Mouse (Mus musculus) heart, postnatal 0 days (tissue): ENCODE measurements at regions not wholly inside any gene's neighbourhood (a gene's known extent, or its start where the extent isn't known, plus 50 kb on each side); places are given as distances from the start of the nearest gene placed in this dataset.

Source experiments
- ATAC-seq: fragments of 200-750 bp; cut with Nextera tagmentation; 2 replicates; pipeline ENCODE4 v1.8.0; 2017; ENCODE audit warnings: low read depth, moderate number of reproducible peaks, moderate library complexity; ENCODE audit not compliant: insufficient read depth
- DNase-seq: peaks from one replicate; pipeline ENCODE4 v3.0.0-alpha.2; 2016; ENCODE audit warnings: low spot score
- H3K27ac ChIP-seq: fragments of 300-500 bp; sonication (generic); 2 replicates; pipeline ENCODE4 v1.5.1; 2014; ENCODE audit warnings: low read depth, mild to moderate bottlenecking
- H3K27me3 ChIP-seq: fragments of 300-500 bp; sonication (generic); 2 replicates; pipeline ENCODE4 v1.6.1; 2014; ENCODE audit warnings: low read length, mixed read lengths; ENCODE audit not compliant: control insufficient read depth, insufficient read depth
- H3K36me3 ChIP-seq: fragments of 300-500 bp; sonication (generic); replicated peaks from 2 replicates; pipeline ENCODE4 v1.6.1; 2014; ENCODE audit warnings: low read length, mixed read lengths; ENCODE audit not compliant: control insufficient read depth, insufficient read depth
- H3K4me1 ChIP-seq: fragments of 300-500 bp; sonication (generic); 2 replicates; pipeline ENCODE4 v1.6.1; 2014; ENCODE audit warnings: antibody characterized with exemption; ENCODE audit not compliant: control insufficient read depth, insufficient read depth
- H3K4me2 ChIP-seq: fragments of 300-500 bp; sonication (generic); 2 replicates; pipeline ENCODE4 v1.6.1; 2014; ENCODE audit warnings: low read depth, mild to moderate bottlenecking, low read length, moderate library complexity
- H3K4me3 ChIP-seq: fragments of 300-500 bp; sonication (generic); 2 replicates; pipeline ENCODE4 v1.5.1; 2014; ENCODE audit warnings: low read depth, low read length
- H3K9ac ChIP-seq: fragments of 300-500 bp; sonication (generic); replicated peaks from 2 replicates; pipeline ENCODE4 v1.6.1; 2014; ENCODE audit warnings: low read depth, low read length, mixed read lengths
- H3K9me3 ChIP-seq: fragments of 300-500 bp; sonication (generic); replicated peaks from 2 replicates; pipeline ENCODE4 v1.6.1; 2016; ENCODE audit warnings: low read length; ENCODE audit not compliant: control insufficient read depth
- CTCF ChIP-seq: IDR thresholded peaks from 2 replicates; pipeline ENCODE4 v1.5.1; 2016; ENCODE audit warnings: antibody characterized with exemption, control low read depth, low read depth
- EP300 ChIP-seq: IDR thresholded peaks from 2 replicates; pipeline ENCODE4 v1.6.1; 2016; ENCODE audit warnings: antibody characterized with exemption, low read depth
- WGBS: fragments of 180-500 bp; shearing (Covaris S2); extraction: QIAGEN DNeasy Blood & Tissue Kit; methylation state at CpG from one replicate; pipeline ENCODE4 v1.1.7; 2014; 5-methylcytosine and 5-hydroxymethylcytosine counted together

- WGBS, result 65% methylated on average over 3 of the region's 3 CpGs
- ATAC-seq (no peak), DNase-seq (no peak)
- Histone ChIP-seq H3K9ac (no peak overlapping the region), H3K4me3 (no peak overlapping the region), H3K4me2 (no peak overlapping the region), H3K27me3 (no peaks in the 10 kb centered on the region), H3K36me3 (no peaks in the 10 kb centered on the region), H3K4me1 (no peaks in the 10 kb centered on the region; the same call in 1 of the 2 replicates), H3K27ac (no peak overlapping the region), H3K9me3 (no peaks in the 10 kb centered on the region)
- TF ChIP-seq CTCF (no peak), EP300 (no peak)
Observed at GRCm38 (mm10) chr4:142860441-142860840, 352.4 kb downstream of the Prdm2 start.

GRCm38 (mm10) chr4:142856626-142857025 is 356.2 kb downstream of the Prdm2 start:
- TF ChIP-seq CTCF (no peak), EP300 (no peak)
- DNase-seq (peak; percentile 24), ATAC-seq (peak; percentile 71)
- no peak overlapping the region for H3K4me3 ChIP-seq
- no peak overlapping the region for H3K27ac ChIP-seq
- no peaks in the 10 kb centered on the region for H3K36me3 ChIP-seq
- no peak overlapping the region for H3K4me2 ChIP-seq
- no peak overlapping the region for H3K9ac ChIP-seq
- H3K27me3 ChIP-seq, result no peaks in the 10 kb centered on the region
- H3K4me1 ChIP-seq, result no peaks in the 10 kb centered on the region; the same call in 1 of the 2 replicates
- no peaks in the 10 kb centered on the region for H3K9me3 ChIP-seq
- WGBS, result 16% methylated on average over 6 of the region's 6 CpGs

GRCm38 (mm10) chr4:142855635-142856034 is 357.2 kb downstream of the Prdm2 start:
- WGBS, result 88% methylated on average over 6 of the region's 6 CpGs
- H3K9me3 ChIP-seq, result no peaks in the 10 kb centered on the region

GRCm38 (mm10) chr4:142853924-142854323 is 358.9 kb downstream of the Prdm2 start:
- H3K36me3 ChIP-seq, result no peaks in the 10 kb centered on the region
- no peak overlapping the region for H3K9ac ChIP-seq
- DNase-seq, result no peak
- no peak overlapping the region for H3K27ac ChIP-seq
- no peak overlapping the region for H3K4me3 ChIP-seq
- no peaks in the 10 kb centered on the region; the same call in 1 of the 2 replicates for H3K4me1 ChIP-seq
- 87% methylated on average over 15 of the region's 15 CpGs for WGBS
- TF ChIP-seq CTCF, result no peak
- H3K27me3 ChIP-seq, result no peaks in the 10 kb centered on the region
- H3K4me2 ChIP-seq, result no peak overlapping the region
- H3K9me3 ChIP-seq, result no peaks in the 10 kb centered on the region
- no peak for ATAC-seq

More at GRCm38 (mm10) chr4:142855635-142856034, 357.2 kb downstream of the Prdm2 start:
- no peak for TF ChIP-seq CTCF
- TF ChIP-seq EP300, result no peak
- Histone ChIP-seq H3K9ac (no peak overlapping the region), H3K27ac (no peak overlapping the region), H3K4me1 (no peaks in the 10 kb centered on the region; the same call in 1 of the 2 replicates), H3K27me3 (no peaks in the 10 kb centered on the region), H3K4me2 (no peak overlapping the region), H3K4me3 (no peak overlapping the region), H3K36me3 (no peaks in the 10 kb centered on the region)
- no peak for ATAC-seq
- no peak for DNase-seq

- DNase-seq (peak; percentile 17), ATAC-seq (no peak)
- Histone ChIP-seq H3K4me1 (no peaks in the 10 kb centered on the region), H3K27ac (no peak overlapping the region), H3K4me2 (no peak overlapping the region), H3K9me3 (no peaks in the 10 kb centered on the region), H3K4me3 (no peak overlapping the region), H3K36me3 (no peaks in the 10 kb centered on the region), H3K27me3 (no peaks in the 10 kb centered on the region), H3K9ac (no peak overlapping the region)
- 43% methylated on average over 6 of the region's 6 CpGs for WGBS
- TF ChIP-seq CTCF (no peak), EP300 (no peak)
Observed at GRCm38 (mm10) chr4:142845066-142845696, 367.6 kb downstream of the Prdm2 start.

GRCm38 (mm10) chr4:142839540-142839939 is 373.3 kb downstream of the Prdm2 start:
- H3K4me2 ChIP-seq, result no peak overlapping the region
- ATAC-seq, result no peak
- H3K9ac ChIP-seq, result no peak overlapping the region
- H3K4me1 ChIP-seq, result no peaks in the 10 kb centered on the region
- no peak overlapping the region for H3K27ac ChIP-seq
- H3K4me3 ChIP-seq, result no peak overlapping the region
- DNase-seq, result no peak
- no peaks in the 10 kb centered on the region for H3K27me3 ChIP-seq
- TF ChIP-seq EP300 (no peak), CTCF (no peak)
- 0 out of 2 replicates have a peak, but pooled peaks cover 3% of the 10 kb centered on the region for H3K9me3 ChIP-seq
- 37% methylated on average over 4 of the region's 4 CpGs for WGBS
- no peaks in the 10 kb centered on the region for H3K36me3 ChIP-seq
